Mouse (Mus musculus) limb, embryonic 11.5 days (tissue): Measurements from ENCODE around the gene Cav1. TPM values are rescaled to one million over a fixed set of nuclear protein-coding genes. Genes with fewer than 3 reads are reported as not detected.

ENCODE experiments used
- ATAC-seq: fragments of 200-750 bp; cut with Nextera tagmentation; 2 replicates; pipeline ENCODE4 v1.8.0; 2017; ENCODE audit warnings: low read depth; ENCODE audit not compliant: insufficient number of reproducible peaks, low FRiP score, low TSS enrichment
- DNase-seq: peaks from one replicate; pipeline ENCODE4 v3.0.0-alpha.2; 2015; ENCODE audit warnings: low spot score
- H3K27ac ChIP-seq: fragments of 300-500 bp; sonication (generic); replicated peaks from 2 replicates; pipeline ENCODE4 v1.5.1; 2014; ENCODE audit warnings: low read depth, mild to moderate bottlenecking, low read length
- H3K27me3 ChIP-seq: fragments of 300-500 bp; sonication (generic); 2 replicates; pipeline ENCODE4 v1.6.1; 2014; ENCODE audit warnings: mild to moderate bottlenecking, low read length, mixed read lengths; ENCODE audit not compliant: control insufficient read depth, insufficient read depth
- H3K36me3 ChIP-seq: fragments of 300-500 bp; sonication (generic); 2 replicates; pipeline ENCODE4 v1.6.1; 2014; ENCODE audit warnings: mild to moderate bottlenecking, low read length, moderate library complexity, mixed read lengths; ENCODE audit not compliant: control insufficient read depth, insufficient read depth
- H3K4me1 ChIP-seq: fragments of 300-500 bp; sonication (generic); 2 replicates; pipeline ENCODE4 v1.6.1; 2014; ENCODE audit warnings: low read length, mixed read lengths; ENCODE audit not compliant: control insufficient read depth, insufficient read depth
- H3K4me2 ChIP-seq: fragments of 300-500 bp; sonication (generic); 2 replicates; pipeline ENCODE4 v1.6.1; 2014; ENCODE audit warnings: low read depth, mild to moderate bottlenecking, moderate library complexity; ENCODE audit not compliant: severe bottlenecking
- H3K4me3 ChIP-seq: fragments of 300-500 bp; sonication (generic); 2 replicates; pipeline ENCODE4 v1.5.1; 2014; ENCODE audit warnings: low read depth, low read length
- H3K9ac ChIP-seq: fragments of 300-500 bp; sonication (generic); 2 replicates; pipeline ENCODE4 v1.6.1; 2014; ENCODE audit warnings: mild to moderate bottlenecking, low read length
- H3K9me3 ChIP-seq: fragments of 300-500 bp; sonication (generic); 2 replicates; pipeline ENCODE4 v1.6.1; 2016; ENCODE audit warnings: low read length; ENCODE audit not compliant: control insufficient read depth
- WGBS: fragments of 180-500 bp; shearing (Covaris S2); extraction: QIAGEN DNeasy Blood & Tissue Kit; methylation state at CpG from one replicate; pipeline ENCODE4 v1.1.7; 2014; 5-methylcytosine and 5-hydroxymethylcytosine counted together
- polyA plus RNA-seq: library from polyadenylated mRNA; unstranded; fragments of >200 nt; fragmentation: Nextera tagmentation; extraction: Ambion mirVana; gene quantifications from 2 replicates; pipeline ENCODE4 v1.2.1, GENCODE M21; 2014

Gene Cav1
- polyA plus RNA-seq = 26.9 and 29.1 TPM in 2 replicates

GRCm38 (mm10) chr6:17305954-17306601 is at the start of gene Cav1:
Gene Cav1 (plus strand): TSS chr6:17306335.
- DNase-seq (peak; percentile 75), ATAC-seq (peak; percentile 77)
- under 1% methylated on average over 26 of the region's 26 CpGs for WGBS
- Histone ChIP-seq H3K4me1 (peaks cover 4% of the 10 kb centered on the region), H3K9me3 (no peaks in the 10 kb centered on the region), H3K27ac (no peak within 1 kb of the TSS), H3K9ac (peak within 1 kb of the TSS; percentile 17), H3K4me3 (peak within 1 kb of the TSS; percentile 38), H3K4me2 (peak within 1 kb of the TSS; percentile 94), H3K27me3 (peaks cover 16% of the 10 kb centered on the region), H3K36me3 (no peaks in the 10 kb centered on the region)

DNA sequence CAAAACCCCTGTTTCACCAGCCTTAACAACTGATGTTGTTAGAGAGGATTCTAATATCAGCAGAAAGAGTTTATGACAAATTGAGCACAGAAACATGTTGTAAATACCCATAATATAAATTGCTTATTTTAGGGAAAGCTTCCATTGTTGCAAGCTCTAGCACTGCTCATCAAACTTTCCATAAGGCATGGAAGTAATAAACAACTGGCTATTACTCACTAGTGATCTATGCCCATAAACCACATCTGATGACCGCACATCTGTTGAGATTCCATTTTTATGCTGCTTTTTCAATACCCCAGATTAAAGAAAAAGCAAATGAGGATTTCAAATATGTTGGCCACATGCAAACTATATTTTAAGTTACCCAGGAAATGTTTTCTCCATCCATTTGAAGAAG is 48.0 kb upstream of the Cav1 start:
- no peak overlapping the region for H3K4me2 ChIP-seq
- no peaks in the 10 kb centered on the region for H3K36me3 ChIP-seq
- no peak overlapping the region for H3K27ac ChIP-seq
- DNase-seq (no peak), ATAC-seq (no peak)
- WGBS = 89% methylated on average over 1 of the region's 1 CpGs
- H3K9ac ChIP-seq = no peak overlapping the region
- no peak overlapping the region for H3K4me3 ChIP-seq
- no peaks in the 10 kb centered on the region for H3K9me3 ChIP-seq
- no peaks in the 10 kb centered on the region for H3K27me3 ChIP-seq
- H3K4me1 ChIP-seq = no peaks in the 10 kb centered on the region

GRCm38 (mm10) chr6:17258911-17259310 is 47.2 kb upstream of the Cav1 start:
- no peak for ATAC-seq
- no peak for DNase-seq
- no peaks in the 10 kb centered on the region for H3K27me3 ChIP-seq
- no peak overlapping the region for H3K4me3 ChIP-seq
- no peaks in the 10 kb centered on the region for H3K36me3 ChIP-seq
- no peak overlapping the region for H3K9ac ChIP-seq
- no peak overlapping the region for H3K27ac ChIP-seq
- WGBS = 95% methylated on average over 1 of the region's 1 CpGs
- no peak overlapping the region for H3K4me2 ChIP-seq
- no peaks in the 10 kb centered on the region for H3K4me1 ChIP-seq
- no peaks in the 10 kb centered on the region for H3K9me3 ChIP-seq

DNA sequence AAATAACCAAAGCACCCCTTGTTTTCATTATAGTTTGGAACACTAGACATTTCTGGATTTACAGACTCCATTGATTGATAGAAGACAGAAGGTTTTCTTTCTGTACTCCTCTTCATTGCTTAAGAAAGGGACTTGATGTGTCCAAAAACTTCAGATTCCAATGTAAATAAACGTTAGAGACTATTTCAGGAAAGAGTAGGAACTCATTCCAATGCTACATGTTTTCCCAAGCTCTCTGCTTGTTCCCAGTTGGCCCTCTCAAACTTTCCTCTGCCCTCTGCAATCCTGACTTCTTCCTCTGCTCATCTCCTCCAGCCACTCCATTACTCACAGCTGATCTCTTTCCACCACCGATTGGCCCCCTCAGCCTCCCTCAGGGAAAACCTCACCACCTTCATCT is 43.3 kb upstream of the Cav1 start:
- WGBS = 74% methylated on average over 2 of the region's 2 CpGs
- Histone ChIP-seq H3K4me1 (no peaks in the 10 kb centered on the region), H3K27ac (no peak overlapping the region), H3K9me3 (no peaks in the 10 kb centered on the region), H3K9ac (no peak overlapping the region), H3K36me3 (no peaks in the 10 kb centered on the region), H3K4me3 (no peak overlapping the region), H3K4me2 (no peak overlapping the region), H3K27me3 (no peaks in the 10 kb centered on the region)
- ATAC-seq (no peak), DNase-seq (no peak)

DNA sequence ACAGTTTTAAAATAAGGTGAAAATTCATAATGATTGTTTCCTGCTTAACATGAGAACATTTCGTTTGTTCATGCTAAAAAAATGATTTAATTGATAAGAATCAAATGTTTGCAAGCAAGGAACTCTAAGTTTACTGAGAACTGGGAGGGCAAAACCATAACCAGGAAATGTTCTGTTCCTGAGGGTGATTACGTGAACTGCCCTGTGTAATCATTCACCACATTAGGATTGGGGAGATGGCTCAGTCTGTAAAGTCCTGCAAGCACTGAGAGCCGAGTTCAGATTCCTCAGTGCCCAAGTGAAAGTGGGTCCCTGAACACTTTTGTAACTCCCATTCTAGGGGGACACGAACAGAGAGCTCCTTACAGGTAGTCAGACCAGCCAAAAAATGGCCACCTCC is 41.1 kb upstream of the Cav1 start:
- DNase-seq (no peak), ATAC-seq (no peak)
- no peaks in the 10 kb centered on the region for H3K36me3 ChIP-seq
- no peak overlapping the region for H3K4me3 ChIP-seq
- no peak overlapping the region for H3K27ac ChIP-seq
- no peaks in the 10 kb centered on the region for H3K4me1 ChIP-seq
- WGBS = 76% methylated on average over 4 of the region's 4 CpGs
- H3K27me3 ChIP-seq = no peaks in the 10 kb centered on the region
- H3K9ac ChIP-seq = no peak overlapping the region
- no peaks in the 10 kb centered on the region for H3K9me3 ChIP-seq
- H3K4me2 ChIP-seq = no peak overlapping the region

DNA sequence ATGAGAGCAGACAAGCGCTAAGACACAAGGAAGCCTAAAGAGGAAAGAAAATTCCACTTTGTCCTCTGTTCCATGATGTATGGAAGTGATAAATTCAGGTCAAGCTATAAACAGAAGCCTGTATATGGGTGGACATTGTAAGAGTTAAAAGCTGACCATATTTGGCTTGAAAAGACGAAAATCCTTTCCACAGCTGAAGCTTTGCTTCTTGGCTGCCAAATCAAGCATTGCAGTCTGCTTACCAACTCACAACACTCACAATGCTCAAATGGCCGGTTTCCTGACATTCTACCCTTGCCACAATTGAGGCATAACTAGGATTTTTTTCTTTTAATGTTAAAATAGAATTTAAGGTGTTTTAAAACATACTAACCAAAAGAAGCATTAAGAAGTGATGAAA is 39.7 kb upstream of the Cav1 start:
- H3K4me1 ChIP-seq = no peaks in the 10 kb centered on the region
- no peaks in the 10 kb centered on the region for H3K36me3 ChIP-seq
- no peaks in the 10 kb centered on the region for H3K27me3 ChIP-seq
- ATAC-seq = no peak
- no peaks in the 10 kb centered on the region for H3K9me3 ChIP-seq
- DNase-seq = no peak
- no peak overlapping the region for H3K27ac ChIP-seq
- H3K4me2 ChIP-seq = no peak overlapping the region
- no peak overlapping the region for H3K4me3 ChIP-seq
- no peak overlapping the region for H3K9ac ChIP-seq
- 84% methylated on average over 3 of the region's 3 CpGs for WGBS

GRCm38 (mm10) chr6:17278366-17278765 is 27.8 kb upstream of the Cav1 start:
- Histone ChIP-seq H3K9ac (no peak overlapping the region), H3K27me3 (no peaks in the 10 kb centered on the region), H3K27ac (no peak overlapping the region), H3K4me1 (0 out of 2 replicates have a peak, but pooled peaks cover 3% of the 10 kb centered on the region), H3K36me3 (no peaks in the 10 kb centered on the region), H3K4me2 (no peak overlapping the region), H3K9me3 (no peaks in the 10 kb centered on the region), H3K4me3 (no peak overlapping the region)
- 80% methylated on average over 3 of the region's 3 CpGs for WGBS
- DNase-seq = no peak
- no peak for ATAC-seq

- H3K4me3 ChIP-seq = peak within 1 kb of the TSS; percentile 45
- H3K9me3 ChIP-seq = no peaks in the 10 kb centered on the region
- WGBS = 1% methylated on average over 39 of the region's 40 CpGs
- peak within 1 kb of the TSS; percentile 65 for H3K9ac ChIP-seq
- H3K36me3 ChIP-seq = no peaks in the 10 kb centered on the region
- no peaks in the 10 kb centered on the region for H3K27me3 ChIP-seq
- no peak within 1 kb of the TSS for H3K27ac ChIP-seq
- ATAC-seq (peak; percentile 73), DNase-seq (peak; percentile 70)
- peak within 1 kb of the TSS; percentile 95 for H3K4me2 ChIP-seq
- 0 out of 2 replicates have a peak, but pooled peaks cover 3% of the 10 kb centered on the region for H3K4me1 ChIP-seq
Observed at GRCm38 (mm10) chr6:17280939-17281756, 25.0 kb upstream of the Cav1 start, which contains the start of gene Cav2. Gene Cav2 (plus strand): TSS chr6:17281185.
